Mouse (Mus musculus) spleen, postnatal 14 days (tissue): ENCODE results near the gene Wdr61.
A peak's percentile ranks its signal among the peaks of the same experiment; 100 is the strongest.

ENCODE experiments used
- DNase-seq, 2 experiments: peaks; one replicate each; pipeline ENCODE4 v3.0.0; 2021 to 2022; ENCODE audit warnings: low spot score in 2 of 2

The Wdr61 gene

GRCm38 (mm10) chr9:54682846-54683245, 51.5 kb downstream of the Wdr61 start:
- DNase-seq, result no peak

GRCm38 (mm10) chr9:54676531-54676986, 57.8 kb downstream of the Wdr61 start:
- peak; percentile 37 to 64 for DNase-seq

- no peak for DNase-seq
Observed at GRCm38 (mm10) chr9:54673887-54674286, 60.4 kb downstream of the Wdr61 start.

DNA sequence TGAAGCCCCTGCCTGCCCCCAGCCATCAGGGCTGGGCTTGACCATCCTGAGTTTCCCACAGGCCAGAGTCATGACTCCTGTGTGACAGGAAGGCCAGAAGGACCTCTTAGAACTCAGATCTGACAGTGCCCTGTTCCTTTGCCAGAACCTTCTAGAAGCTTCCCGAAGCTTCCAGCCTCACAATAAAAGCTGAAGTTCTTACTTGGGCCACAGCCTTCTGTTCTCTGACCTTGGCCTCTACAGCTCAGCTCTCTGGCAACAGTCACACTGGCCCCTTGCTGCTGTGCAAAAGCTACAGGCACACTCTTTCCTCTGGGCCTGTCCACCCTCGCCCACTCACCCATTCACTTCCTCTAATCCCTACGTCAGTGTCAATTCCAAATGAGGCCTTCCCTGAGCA, 62.4 kb downstream of the Wdr61 start:
- no peak for DNase-seq

- no peak for DNase-seq
Observed at GRCm38 (mm10) chr9:54668455-54668854, 65.9 kb downstream of the Wdr61 start.

- DNase-seq, result no peak
Observed at GRCm38 (mm10) chr9:54666116-54666515, 68.2 kb downstream of the Wdr61 start.
